Mouse (Mus musculus): Measurements from ENCODE around the gene Armc9.

DNA sequence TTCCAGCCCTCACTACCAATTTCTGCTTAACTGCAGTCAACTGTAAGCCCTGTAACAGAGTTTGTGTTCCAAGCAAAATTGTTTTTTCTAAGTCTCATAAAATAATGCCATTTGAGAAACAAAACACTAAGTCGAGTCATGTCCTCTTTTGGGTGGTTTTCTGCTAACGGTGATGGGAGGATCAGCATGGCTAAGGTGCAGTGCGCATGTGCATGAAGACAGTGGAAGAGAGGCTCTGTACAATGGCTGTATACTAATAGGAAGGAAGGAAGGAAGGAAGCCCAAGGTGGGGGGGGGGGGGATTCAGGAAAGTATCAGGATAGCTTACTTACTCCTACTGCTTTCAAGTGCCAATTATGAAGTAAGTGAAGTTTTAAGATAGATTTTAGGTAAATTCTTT, 40.4 kb upstream of the Armc9 start:
- TF ChIP-seq GATA1 (IDR thresholded peaks at IDR 0.05; ENCODE audit: low read length) (no peak), TAL1 (IDR thresholded peaks at IDR 0.05; ENCODE audit: low read length) (no peak)
